Mouse (Mus musculus) lung, postnatal 0 days (tissue): ENCODE data around the gene Klk1b4.

Source experiments
- CTCF ChIP-seq: IDR thresholded peaks from 2 replicates; pipeline ENCODE4 v1.5.1; 2016; ENCODE audit warnings: antibody characterized with exemption, mild to moderate bottlenecking
- EP300 ChIP-seq: IDR thresholded peaks from 2 replicates; pipeline ENCODE4 v1.6.1; 2016; ENCODE audit warnings: antibody characterized with exemption, mild to moderate bottlenecking, control low read depth

GRCm38 (mm10) chr7:44244080-44244479 lies 36.8 kb downstream of the Klk1b4 start:
- no peak for TF ChIP-seq CTCF
- no peak for TF ChIP-seq EP300
